Mouse (Mus musculus) erythroid progenitor cell, adult 5-6 weeks (primary cell): ENCODE data around the gene Gm44503. TPM values are rescaled to one million over a fixed set of nuclear protein-coding genes. Genes with fewer than 3 reads are reported as not detected.

ENCODE experiments used
- total RNA-seq, 2 experiments: library from RNA; stranded (forward) in 1 of 2; stranded (reverse) in 1 of 2; fragments of 150-400 nt in 1 of 2; fragments of 186-747, 209-891 nt in 1 of 2; gene quantifications; 2 replicates each; pipeline versions ENCODE4 v1.2.3 to v1.2.4; 2015 to 2017; ENCODE audit warnings: low replicate concordance in 2 of 2

The Gm44503 gene
- total RNA-seq, 2 experiments from 2014 or later: not detected

Other genes starting within 250 kb of the Gm44503 start
- not detected in 2 replicates for gene Prtg, start 152.0 kb upstream of the Gm44503 start, total RNA-seq (2015; ENCODE audit: low replicate concordance)
- gene Prtg, start 152.0 kb upstream of the Gm44503 start, total RNA-seq (2017; ENCODE audit: low replicate concordance): not detected in 2 replicates
- gene Pygo1, start 33.2 kb upstream of the Gm44503 start, total RNA-seq (2015; ENCODE audit: low replicate concordance): not detected in 2 replicates
- not detected in 2 replicates for gene Pygo1, start 33.2 kb upstream of the Gm44503 start, total RNA-seq (2017; ENCODE audit: low replicate concordance)
- not detected in 2 replicates for gene Dyx1c1, start 67 bp upstream of the Gm44503 start, total RNA-seq (2015; ENCODE audit: low replicate concordance)
- gene Dyx1c1, start 67 bp upstream of the Gm44503 start, total RNA-seq (2017; ENCODE audit: low replicate concordance): not detected in 2 replicates
- 2.5 TPM in 1 of 2 replicates, not detected in the other for gene Ccpg1os, start 26.5 kb downstream of the Gm44503 start, total RNA-seq (2015; ENCODE audit: low replicate concordance)
- gene Ccpg1os, start 26.5 kb downstream of the Gm44503 start, total RNA-seq (2017; ENCODE audit: low replicate concordance): 0.77 TPM in 1 of 2 replicates, not detected in the other
- gene Ccpg1, start 26.6 kb downstream of the Gm44503 start, total RNA-seq (2015; ENCODE audit: low replicate concordance): 13.8 and 30.6 TPM in 2 replicates
- gene Ccpg1, start 26.6 kb downstream of the Gm44503 start, total RNA-seq (2017; ENCODE audit: low replicate concordance): 24.9 and 34.5 TPM in 2 replicates
- gene Pigb, start 81.5 kb downstream of the Gm44503 start, total RNA-seq (2015; ENCODE audit: low replicate concordance): 6.8 and 14.7 TPM in 2 replicates
- 0.83 and 1.0 TPM in 2 replicates for gene Pigb, start 81.5 kb downstream of the Gm44503 start, total RNA-seq (2017; ENCODE audit: low replicate concordance)
- gene Rab27a, start 86.0 kb downstream of the Gm44503 start, total RNA-seq (2015; ENCODE audit: low replicate concordance): 10.5 and 12.3 TPM in 2 replicates
- 12.2 and 13.2 TPM in 2 replicates for gene Rab27a, start 86.0 kb downstream of the Gm44503 start, total RNA-seq (2017; ENCODE audit: low replicate concordance)
- not detected in 2 replicates for gene Khdc3, start 143.0 kb downstream of the Gm44503 start, total RNA-seq (2015; ENCODE audit: low replicate concordance)
- gene Khdc3, start 143.0 kb downstream of the Gm44503 start, total RNA-seq (2017; ENCODE audit: low replicate concordance): not detected in 2 replicates
- not detected in 2 replicates for gene Gm20509, start 143.6 kb downstream of the Gm44503 start, total RNA-seq (2015; ENCODE audit: low replicate concordance)
- gene Gm20509, start 143.6 kb downstream of the Gm44503 start, total RNA-seq (2017; ENCODE audit: low replicate concordance): not detected in 2 replicates
- gene Rsl24d1, start 154.6 kb downstream of the Gm44503 start, total RNA-seq (2015; ENCODE audit: low replicate concordance): 17.3 and 22.6 TPM in 2 replicates
- 24.1 and 42.3 TPM in 2 replicates for gene Rsl24d1, start 154.6 kb downstream of the Gm44503 start, total RNA-seq (2017; ENCODE audit: low replicate concordance)